In the genomic region with DNA sequence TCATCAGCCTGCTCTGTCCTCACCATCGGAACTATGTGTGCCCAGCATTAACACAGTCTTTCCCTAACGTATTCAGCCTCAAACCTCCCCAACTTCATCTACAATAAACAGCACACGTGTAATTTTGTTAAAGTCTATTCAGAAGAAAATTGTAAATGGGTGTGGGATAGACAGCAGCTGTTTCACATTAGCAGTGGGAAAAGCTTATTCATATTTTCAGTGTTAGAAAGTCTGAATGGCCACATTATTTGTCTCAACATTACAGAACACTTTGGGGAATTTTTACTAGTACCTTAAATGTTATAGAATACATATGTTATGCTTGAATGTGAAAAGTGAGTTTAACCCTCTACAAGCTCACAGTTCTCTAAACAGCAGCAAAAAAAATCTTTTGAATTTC, we compare ENCODE assay signal across 24 mouse cellular contexts.
"Had no signal": no experiment of that assay in that cellular context is flagged by ENCODE, and none has a peak within 500 bp of the region (broad histone marks: within the 10 kb centered on the region; RNA-seq: fewer than 3 reads in every experiment).

No protein-coding gene starts in this region.

- H3K27me3 ChIP-seq: liver, embryonic 12.5 days; liver, embryonic 15.5 days; lung, embryonic 15.5 days; midbrain, embryonic 13.5 days; neural tube, embryonic 13.5 days had no signal

- H3K4me1 ChIP-seq: midbrain, embryonic 10.5 days; midbrain, embryonic 13.5 days; neural tube, embryonic 13.5 days had no signal

- ATAC-seq: liver, embryonic 12.5 days; midbrain, embryonic 13.5 days; midbrain, embryonic 16.5 days had no signal

- H3K27ac ChIP-seq: layer of hippocampus, adult 2 months; left cerebral cortex, adult 2 months; liver, embryonic 12.5 days; liver, embryonic 15.5 days; lung, embryonic 15.5 days; midbrain, embryonic 10.5 days; midbrain, embryonic 13.5 days; neural tube, embryonic 13.5 days had no signal

- H3K9ac ChIP-seq: liver, embryonic 12.5 days; liver, embryonic 15.5 days; lung, embryonic 15.5 days; midbrain, embryonic 13.5 days; neural tube, embryonic 13.5 days had no signal

- H3K9me3 ChIP-seq: liver, embryonic 12.5 days; liver, embryonic 15.5 days; lung, embryonic 15.5 days; megakaryocyte, embryonic 14.5 days; midbrain, embryonic 10.5 days; midbrain, embryonic 13.5 days; neural tube, embryonic 13.5 days had no signal

- DNase-seq: kidney, adult 18-20 months; kidney, adult 9 months; kidney, postnatal 14 days; layer of hippocampus, postnatal 36 days; liver; lung, adult 18-20 months; lung, postnatal 10 days; lung, postnatal 36 days; retina, postnatal 1 day; right cerebral cortex, postnatal 25 days; spleen, adult 18-20 months; thymus, adult 18-20 months; thymus, postnatal 36 days had no signal

- H3K36me3 ChIP-seq: liver, embryonic 12.5 days; liver, embryonic 15.5 days; lung, embryonic 15.5 days; midbrain, embryonic 10.5 days; midbrain, embryonic 13.5 days; neural tube, embryonic 13.5 days had no signal

- H3K4me3 ChIP-seq: layer of hippocampus, adult 2 months; left cerebral cortex, adult 2 months; liver, embryonic 12.5 days; liver, embryonic 15.5 days; lung, embryonic 15.5 days; megakaryocyte, embryonic 14.5 days; midbrain, embryonic 10.5 days; midbrain, embryonic 13.5 days; myocyte; neural tube, embryonic 13.5 days had no signal

- H3K4me2 ChIP-seq: liver, embryonic 12.5 days; liver, embryonic 15.5 days; lung, embryonic 15.5 days; midbrain, embryonic 13.5 days; neural tube, embryonic 13.5 days had no signal
